ENCODE assay signal across 9 mouse cellular contexts in genomic region chr11:102028087-102028816, GRCm38 (mm10). TPM values are rescaled to one million over a fixed set of nuclear protein-coding genes. Genes with fewer than 3 reads are reported as not detected.
DNase-seq lines count a peak whose midpoint lies in the region; ATAC-seq and TF ChIP-seq lines count a peak whose summit lies in the region.
"Had no signal": no experiment of that assay in that cellular context is flagged by ENCODE, and none has a peak within 500 bp of the region (broad histone marks: within the 10 kb centered on the region; RNA-seq: fewer than 3 reads in every experiment).

TSS of gene Mpp3 (minus strand) at chr11:102028461.

- no peak within 1 kb of the TSS for H3K9ac ChIP-seq in heart, adult 2 months (ENCODE audit: low read depth, low read length)
- peak within 1 kb of the TSS; percentile 65; the same call in 1 of the 2 replicates for H3K9ac ChIP-seq in stomach, embryonic 16.5 days (ENCODE audit: low read length)

- H3K36me3 ChIP-seq in heart, adult 2 months (ENCODE audit: control insufficient read depth, insufficient read depth, low read length), result no peaks in the 10 kb centered on the region
- no peaks in the 10 kb centered on the region for H3K36me3 ChIP-seq in stomach, embryonic 16.5 days (ENCODE audit: control insufficient read depth, insufficient read depth, low read length)
- H3K36me3 ChIP-seq: G1E had no signal

- DNase-seq in heart, adult 2 months, result no peak
- DNase-seq in heart, adult 9 months (ENCODE audit: low spot score in 2 of 2), result no peak
- DNase-seq in ES-CJ7 (ENCODE audit: low read depth, low spot score), result peak; percentile 22
- DNase-seq in gastrocnemius, adult 2 months, result no peak
- DNase-seq in left cerebral cortex, postnatal 4 days, result no peak
- no peak for DNase-seq in embryo, embryonic 10 days (ENCODE audit: low spot score)
- no peak for DNase-seq in adipocyte (ENCODE audit: low spot score)

- no peak for ATAC-seq in stomach, embryonic 16.5 days (ENCODE audit: insufficient read depth, low FRiP score)

- TF ChIP-seq POLR2A in heart, adult 2 months (IDR thresholded peaks at IDR 0.05; ENCODE audit: insufficient read depth, low read depth, low read length), result no peak

- intact Hi-C loops in heart, adult 2 months (cut with DNase I), result no loop called here
- intact Hi-C loops in gastrocnemius, adult 2 months (cut with DNase I), result no loop called here
- intact Hi-C loops in left cerebral cortex, postnatal 4 days (cut with DNase I), result loop anchor here (5.0 kb wide), 1 partner anchor 36 kb away; no protein-coding TSS in a partner anchor

- peak within 1 kb of the TSS; percentile 74 for H3K4me2 ChIP-seq in stomach, embryonic 16.5 days (ENCODE audit: low read depth, low read length)

- no peaks in the 10 kb centered on the region for H3K9me3 ChIP-seq in stomach, embryonic 16.5 days (replicated peaks; ENCODE audit: control insufficient read depth, low read length)
- H3K9me3 ChIP-seq: G1E had no signal

- no peaks in the 10 kb centered on the region for H3K79me2 ChIP-seq in heart, adult 2 months (replicated peaks; ENCODE audit: control insufficient read depth, insufficient read depth, low read length)

- peaks cover 2% of the 10 kb centered on the region; the same call in 1 of the 2 replicates for H3K4me1 ChIP-seq in heart, adult 2 months (ENCODE audit: control insufficient read depth, insufficient read depth, low read length)
- H3K4me1 ChIP-seq in stomach, embryonic 16.5 days (ENCODE audit: control insufficient read depth, insufficient read depth, low read length), result 0 out of 2 replicates have a peak, but pooled peaks cover 4% of the 10 kb centered on the region

- H3K4me3 ChIP-seq in heart, adult 2 months, result peak within 1 kb of the TSS; percentile 72
- H3K4me3 ChIP-seq in gastrocnemius, adult 2 months, result peak within 1 kb of the TSS; percentile 78
- H3K4me3 ChIP-seq in stomach, embryonic 16.5 days (replicated peaks; ENCODE audit: low read length), result peak within 1 kb of the TSS; percentile 64

- no peaks in the 10 kb centered on the region for H3K27me3 ChIP-seq in heart, adult 2 months (ENCODE audit: control insufficient read depth, insufficient read depth, low read length)
- H3K27me3 ChIP-seq in stomach, embryonic 16.5 days (ENCODE audit: control insufficient read depth, insufficient read depth, low read length), result no peaks in the 10 kb centered on the region

- WGBS in heart, adult 2 months, result 84% methylated on average over 6 of the region's 6 CpGs
- 74% methylated on average over 6 of the region's 6 CpGs for WGBS in stomach, embryonic 16.5 days

- TF ChIP-seq EP300 in heart, adult 2 months (IDR thresholded peaks at IDR 0.05; ENCODE audit: insufficient read depth, low read depth, low read length), result no peak

- TF ChIP-seq CTCF in heart, adult 2 months (IDR thresholded peaks at IDR 0.05), result no peak
- TF ChIP-seq CTCF in gastrocnemius, adult 2 months (IDR thresholded peaks at IDR 0.05), result no peak

- H3K27ac ChIP-seq in heart, adult 2 months, result no peak within 1 kb of the TSS; the same call in 1 of the 2 replicates
- peak within 1 kb of the TSS; percentile 93 for H3K27ac ChIP-seq in gastrocnemius, adult 2 months
- H3K27ac ChIP-seq in stomach, embryonic 16.5 days (ENCODE audit: low read length), result peak within 1 kb of the TSS; percentile 9; the same call in 1 of the 2 replicates

RNA-seq across cellular contexts. Expression of gene Mpp3, which starts in this region (rescaled TPM):
- 1 to 10 TPM; 1.4 to 1.5 TPM for total RNA-seq in heart, adult 2 months (2021)
- polyA plus RNA-seq in heart, adult 2 months (2012; rRNA removed), result 4.5 and 5.3 TPM in 2 replicates
- total RNA-seq in gastrocnemius, adult 2 months (2021), result 10 to 100 TPM; 19.4 to 34.7 TPM
- 10 to 100 TPM; 53.1 to 56.3 TPM for total RNA-seq in left cerebral cortex, postnatal 4 days (2021)
- polyA plus RNA-seq in stomach, embryonic 16.5 days (2015; fragmentation: Nextera tagmentation; extraction: Ambion mirVana), result 7.4 and 9.6 TPM in 2 replicates
- polyA plus RNA-seq: G1E had no signal

Comparison
In these comparisons a context has a peak if more than half of its experiments do, and no peak if none do; other contexts are left out.
1. RNA of gene Mpp3 (total RNA-seq): 53.1 to 56.3 TPM in left cerebral cortex, postnatal 4 days and 19.4 to 34.7 TPM in gastrocnemius, adult 2 months; 1.4 to 1.5 TPM in heart, adult 2 months; every median in the first group is over 4 times any median in the second.
2. Peak in every context shown above with its lines, with median percentiles within 50 percentile points of each other: H3K4me3 ChIP-seq.